Mouse (Mus musculus) sigmoid colon, adult 10 weeks (tissue): Measurements from ENCODE around the gene Tmem106a. TPM values are rescaled to one million over a fixed set of nuclear protein-coding genes. Genes with fewer than 3 reads are reported as not detected.

ENCODE experiments used
- polyA plus RNA-seq: library from polyadenylated mRNA; stranded (reverse); fragments of 350-450 nt; fragmentation: Illumina TruSeq; extraction: RNeasy Lipid Tissue Mini Kit (QIAGEN cat#74804); gene quantifications from one replicate; pipeline ENCODE4 v1.2.3, GENCODE M21; 2014; ENCODE audit warnings: low read depth, low replicate concordance

The Tmem106a gene
- polyA plus RNA-seq: 18.5 TPM

DNA sequence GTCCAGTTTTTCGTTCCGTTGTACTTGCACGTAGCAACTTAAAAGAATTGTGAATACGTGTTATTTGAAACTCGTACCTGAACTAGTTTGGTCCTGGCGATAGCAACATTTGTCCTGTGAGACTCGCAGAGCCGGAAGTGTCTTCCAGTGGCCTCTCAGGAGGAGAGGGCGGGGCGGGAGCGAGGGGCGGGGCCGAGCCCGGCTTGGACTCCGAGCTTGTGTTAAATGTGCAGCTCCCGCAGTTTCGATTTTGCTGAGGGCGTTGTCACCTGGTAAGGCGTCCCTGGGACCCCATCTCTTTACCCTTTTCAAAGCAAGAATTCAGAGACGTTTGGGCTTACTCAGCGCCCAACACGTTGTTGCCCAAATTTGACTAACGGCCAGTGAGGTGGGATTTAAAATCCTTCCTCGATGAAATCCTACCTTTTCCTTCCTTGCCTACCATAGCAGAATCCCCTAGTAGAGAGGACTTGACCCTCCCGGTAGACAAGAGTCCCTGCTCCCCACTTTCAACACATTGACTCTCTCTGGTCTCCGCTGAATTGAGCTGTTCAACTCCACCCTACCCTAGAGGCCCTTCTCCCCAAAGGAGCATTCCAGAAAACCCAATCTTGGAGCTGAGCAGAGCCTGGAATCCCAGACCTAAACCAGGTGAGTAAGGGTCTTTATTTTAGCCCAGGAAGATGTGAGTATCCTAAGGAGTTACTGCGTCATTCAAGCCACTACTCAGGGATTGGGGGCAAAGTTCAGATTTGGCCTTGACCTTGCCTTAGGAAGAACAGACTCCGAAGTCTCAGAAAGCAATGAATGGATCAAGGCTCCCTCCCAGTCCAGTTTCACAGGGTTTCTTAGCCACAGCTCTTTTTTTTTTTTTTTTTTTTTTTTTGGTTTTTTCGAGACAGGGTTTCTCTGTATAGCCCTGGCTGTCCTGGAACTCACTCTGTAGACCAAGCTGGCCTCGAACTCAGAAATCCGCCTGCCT, at the start of gene Tmem106a:
Tmem106a (plus strand) TSS at position 189 of the 982 bp plus-strand sequence.

DNA sequence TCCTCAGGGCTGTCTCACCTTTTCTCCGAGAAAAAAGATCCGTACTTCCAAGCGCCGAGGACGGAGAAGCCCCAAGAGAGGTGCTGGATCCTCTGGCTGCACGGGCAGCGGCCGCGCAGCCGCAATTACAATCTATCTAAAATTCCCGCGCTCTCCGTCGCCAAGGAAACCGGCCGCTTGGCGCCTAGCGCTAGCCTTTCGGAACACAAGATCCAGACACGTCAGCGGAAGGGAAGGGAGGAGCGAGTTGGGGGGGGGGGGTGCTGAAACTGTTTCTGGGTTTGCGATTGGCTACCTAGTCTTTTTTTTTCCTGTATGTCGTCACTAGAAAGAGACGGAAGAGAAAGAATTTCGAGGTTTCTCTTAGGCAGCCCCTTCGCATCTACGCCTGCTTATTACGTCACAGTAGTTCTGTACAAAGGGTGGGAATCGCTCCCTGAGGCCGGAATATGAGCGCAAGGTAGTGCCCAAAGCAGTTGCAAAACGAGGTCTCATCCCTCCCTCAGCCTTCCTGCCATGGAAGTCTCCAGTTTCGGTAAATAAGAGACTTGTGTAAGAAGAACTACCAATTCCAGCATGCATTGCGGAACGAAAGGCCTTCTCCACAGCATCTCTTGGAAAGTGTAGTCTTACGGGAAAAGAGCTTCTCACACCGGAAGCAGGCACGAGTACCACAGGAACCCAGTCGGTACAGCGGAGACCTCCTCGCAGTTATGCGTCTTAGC, 30.1 kb upstream of the Tmem106a start, which contains the start of the genes Brca1 and Nbr1:
Brca1 (minus strand) TSS at position 205 of the 725 bp plus-strand sequence.
Nbr1 (plus strand) TSS at position 399 of the 725 bp plus-strand sequence.

DNA sequence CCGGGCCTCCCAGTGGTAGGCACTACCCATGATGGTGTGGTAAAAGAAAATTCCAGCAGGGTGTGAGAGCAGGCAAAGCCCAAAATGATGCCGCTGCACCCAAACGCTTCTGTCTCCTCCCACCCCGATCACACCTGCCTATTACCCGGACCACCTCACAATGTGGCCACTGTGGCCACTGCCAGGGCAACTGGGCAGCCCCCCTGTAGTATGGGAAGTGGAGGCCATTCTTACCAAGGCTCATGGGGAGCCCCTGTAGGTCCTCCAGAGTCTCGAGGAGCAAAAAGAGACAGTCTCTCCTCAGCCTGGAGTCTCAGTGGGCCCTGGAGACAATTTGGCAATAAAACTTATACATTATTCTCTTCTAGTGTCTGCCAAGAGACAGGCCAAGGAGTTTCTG, 17.1 kb downstream of the Tmem106a start, which contains the start of gene Gm11634:
Gm11634 (minus strand) TSS at position 101 of the 400 bp plus-strand sequence.

DNA sequence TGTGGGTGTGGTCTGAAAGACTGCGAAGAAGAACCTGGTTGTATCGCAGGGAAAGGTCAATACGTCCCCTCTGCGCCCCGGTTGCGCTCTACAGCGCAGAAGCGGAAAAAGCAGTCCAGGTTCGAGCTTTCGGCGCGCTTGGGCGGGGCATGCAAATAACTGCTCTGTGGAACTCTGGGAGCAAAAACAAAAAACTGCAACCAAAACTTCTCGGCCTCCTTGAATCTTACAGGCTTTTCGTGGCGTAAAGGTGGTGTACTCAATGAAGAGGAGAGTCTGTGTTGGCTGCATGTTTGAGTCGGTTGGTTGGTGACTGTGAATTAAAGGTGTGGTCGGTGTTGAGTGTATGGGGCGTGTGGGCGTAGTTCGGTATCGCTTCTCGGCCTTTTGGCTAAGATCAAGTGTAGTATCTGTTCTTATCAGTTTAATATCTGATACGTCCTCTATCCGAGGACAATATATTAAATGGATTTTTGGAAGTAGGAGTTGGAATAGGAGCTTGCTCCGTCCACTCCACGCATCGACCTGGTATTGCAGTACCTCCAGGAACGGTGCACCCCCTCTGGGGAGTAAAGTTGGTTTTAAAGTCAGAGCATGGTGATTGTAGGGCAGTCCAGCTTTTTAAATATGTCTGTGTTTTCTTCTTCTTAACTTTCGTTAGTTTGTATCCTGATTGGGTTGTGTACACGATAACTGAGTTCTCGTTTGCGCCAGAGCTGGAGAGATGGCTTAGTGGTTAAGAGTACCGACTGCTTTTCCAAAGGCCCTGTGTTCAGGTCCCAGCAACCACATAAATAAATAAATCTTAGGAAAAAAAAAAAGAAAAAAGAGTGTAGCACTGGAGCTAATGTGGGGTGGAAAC, 45.2 kb downstream of the Tmem106a start, which contains the start of gene Rdm1:
Rdm1 (plus strand) TSS at position 201 of the 862 bp plus-strand sequence.

Other genes with a start within 250 kb of the Tmem106a start
- gene G6pc, start 214.7 kb upstream of the Tmem106a start, polyA plus RNA-seq: not detected
- gene Aarsd1, start 164.6 kb upstream of the Tmem106a start, polyA plus RNA-seq: 5.4 TPM
- not detected for gene Gm27029, start 157.4 kb upstream of the Tmem106a start, polyA plus RNA-seq
- 3.9 TPM for gene Rundc1, start 157.2 kb upstream of the Tmem106a start, polyA plus RNA-seq
- 4.9 TPM for gene Ptges3l, start 156.9 kb upstream of the Tmem106a start, polyA plus RNA-seq
- gene Rpl27, start 139.9 kb upstream of the Tmem106a start, polyA plus RNA-seq: 57.4 TPM
- gene Ifi35, start 133.8 kb upstream of the Tmem106a start, polyA plus RNA-seq: 2.3 TPM
- gene Rnd2, start 117.2 kb upstream of the Tmem106a start, polyA plus RNA-seq: 3.3 TPM
- 1.4 TPM for gene Vat1, start 116.0 kb upstream of the Tmem106a start, polyA plus RNA-seq
- 5.3 TPM for gene Brca1, start 30.3 kb upstream of the Tmem106a start, polyA plus RNA-seq
- 237 TPM for gene Nbr1, start 30.1 kb upstream of the Tmem106a start, polyA plus RNA-seq
- gene Gm11634, start 17.0 kb downstream of the Tmem106a start, polyA plus RNA-seq: not detected
- 0.47 TPM for gene Rdm1, start 45.0 kb downstream of the Tmem106a start, polyA plus RNA-seq
- gene Arl4d, start 83.3 kb downstream of the Tmem106a start, polyA plus RNA-seq: 3.4 TPM
- 18.9 TPM for gene Dhx8, start 150.7 kb downstream of the Tmem106a start, polyA plus RNA-seq
- gene Etv4, start 203.1 kb downstream of the Tmem106a start, polyA plus RNA-seq: 0.50 TPM